Mouse (Mus musculus) kidney, postnatal 10 days (tissue): ENCODE data around the gene D330045A20Rik.
"Not testable (repeated sequence)": the region's sequence is repeated elsewhere in the genome, so short reads cannot be mapped to it uniquely, and the experiment has no call there.

Experiments used
- DNase-seq: peaks from one replicate; pipeline ENCODE4 v3.0.0; 2021; ENCODE audit warnings: mixed read lengths

D330045A20Rik gene

DNA sequence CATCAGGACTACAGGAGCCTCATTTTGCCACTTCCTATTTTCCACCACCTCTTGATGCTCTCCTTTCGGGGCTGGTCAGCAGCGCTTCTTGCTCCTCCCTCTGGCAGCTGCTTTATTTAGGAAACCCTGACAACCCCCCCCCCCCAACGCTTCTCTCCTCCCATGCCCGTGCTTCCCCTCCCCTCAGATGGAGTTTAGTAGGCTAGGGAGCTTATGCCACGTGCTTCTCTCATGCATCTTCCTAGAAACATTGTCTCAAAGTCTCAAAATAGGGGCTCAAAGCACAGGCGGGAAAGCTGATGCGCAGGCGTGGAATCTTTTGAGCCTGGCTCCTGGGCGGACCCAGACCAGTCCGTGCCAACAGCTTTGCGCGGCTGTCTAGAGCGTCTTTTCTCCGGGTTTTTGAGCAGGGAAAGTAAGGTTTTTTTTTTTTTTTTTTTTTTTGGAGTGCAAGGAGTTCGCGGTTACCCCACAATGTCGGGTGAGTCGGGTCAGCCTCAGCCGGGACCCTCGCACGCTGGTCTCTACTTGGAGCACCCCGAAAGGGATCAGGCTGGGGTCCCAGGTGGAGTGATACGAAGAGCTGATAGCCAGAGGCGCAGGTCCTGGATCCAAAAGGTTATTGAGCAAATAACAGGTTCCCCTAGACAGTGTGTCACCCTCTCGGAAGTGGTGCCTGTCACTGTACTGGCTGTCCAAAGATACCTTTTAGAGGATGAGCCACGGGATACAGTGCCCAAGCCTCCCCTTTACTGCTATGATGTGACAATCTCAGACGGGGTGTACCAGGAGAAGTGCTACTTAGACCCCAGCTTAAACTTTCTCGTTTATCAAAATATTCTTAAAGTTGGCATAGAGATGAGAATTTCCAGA is at the start of gene D330045A20Rik:
D330045A20Rik (plus strand) TSS at position 346 of the 873 bp plus-strand sequence.
- DNase-seq, result peak; percentile 30

DNA sequence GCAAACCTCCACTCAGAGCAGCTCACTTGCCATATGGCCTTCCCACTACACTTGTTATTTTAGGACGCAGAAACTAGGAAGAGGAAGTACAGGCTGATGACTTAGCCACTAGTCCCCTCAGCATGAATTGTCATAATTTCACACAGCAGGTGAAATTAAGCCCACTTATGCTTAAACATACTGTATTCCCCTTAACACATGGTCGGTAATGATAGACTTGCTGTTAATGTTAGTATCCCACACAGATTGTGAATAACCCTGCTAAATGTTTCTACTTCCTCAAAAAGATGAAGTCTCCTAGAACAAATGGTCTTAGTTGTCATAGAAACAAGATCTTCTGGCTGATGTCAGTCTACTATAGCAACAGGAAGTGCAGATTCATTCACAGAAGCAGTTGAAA is 47.6 kb upstream of the D330045A20Rik start:
- DNase-seq, result no peak

DNA sequence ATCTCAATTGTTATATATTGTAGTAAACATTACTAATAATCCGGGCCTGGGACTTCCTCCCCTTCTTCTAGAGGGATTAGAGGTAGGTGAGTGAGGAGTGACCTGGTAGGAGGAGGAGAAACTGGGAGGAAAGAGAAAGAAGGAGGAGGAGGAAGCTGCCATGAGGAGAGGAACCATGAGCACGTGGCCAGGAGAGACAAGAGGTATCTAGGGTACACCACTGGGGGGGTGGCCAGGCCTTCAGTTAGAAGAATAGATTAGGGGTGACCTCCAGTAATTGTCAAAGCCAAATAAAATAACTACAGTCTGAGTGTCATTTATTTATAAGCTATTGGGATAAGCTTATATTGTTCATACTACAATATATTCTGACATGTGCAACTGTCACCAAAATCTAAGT is 45.0 kb upstream of the D330045A20Rik start:
- DNase-seq, result no peak

DNA sequence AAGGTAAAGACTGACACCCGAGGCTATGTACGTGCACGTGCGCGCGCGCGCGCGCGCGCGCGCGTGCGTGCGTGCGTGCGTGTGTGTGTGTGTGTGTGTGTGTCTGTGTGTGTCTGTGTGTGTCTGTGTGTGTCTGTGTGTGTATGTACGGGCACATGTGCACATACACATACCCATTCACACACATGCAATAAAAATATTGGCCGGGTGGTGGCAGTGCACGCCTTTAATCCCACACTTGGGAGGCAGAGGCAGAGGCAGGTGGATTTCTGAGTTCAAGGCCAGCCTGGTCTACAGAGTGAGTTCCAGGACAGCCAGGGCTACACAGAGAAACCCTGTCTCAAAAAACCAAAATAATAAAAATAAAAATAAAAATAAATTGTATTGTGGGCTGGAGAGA is 39.1 kb upstream of the D330045A20Rik start:
- not testable (repeated sequence) for DNase-seq

DNA sequence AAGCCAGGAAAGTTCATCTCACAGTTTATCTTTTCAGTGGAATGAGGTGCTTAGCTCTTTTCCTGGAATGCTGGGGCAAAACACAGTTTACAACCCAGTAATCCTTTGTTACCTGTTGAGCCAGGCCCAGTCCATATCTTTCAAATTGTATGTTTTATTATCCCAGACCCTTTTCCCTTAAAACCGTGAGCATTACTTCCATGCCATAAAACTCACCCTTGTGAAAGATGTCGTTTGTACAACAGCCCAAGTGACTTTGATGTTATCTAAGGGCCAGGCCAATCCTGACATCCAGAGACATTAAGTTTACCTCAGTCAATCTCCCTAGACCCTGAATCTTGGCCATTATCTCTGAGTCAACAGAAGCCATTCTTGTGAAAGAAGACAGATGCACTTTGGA is 23.4 kb upstream of the D330045A20Rik start:
- DNase-seq, result no peak

DNA sequence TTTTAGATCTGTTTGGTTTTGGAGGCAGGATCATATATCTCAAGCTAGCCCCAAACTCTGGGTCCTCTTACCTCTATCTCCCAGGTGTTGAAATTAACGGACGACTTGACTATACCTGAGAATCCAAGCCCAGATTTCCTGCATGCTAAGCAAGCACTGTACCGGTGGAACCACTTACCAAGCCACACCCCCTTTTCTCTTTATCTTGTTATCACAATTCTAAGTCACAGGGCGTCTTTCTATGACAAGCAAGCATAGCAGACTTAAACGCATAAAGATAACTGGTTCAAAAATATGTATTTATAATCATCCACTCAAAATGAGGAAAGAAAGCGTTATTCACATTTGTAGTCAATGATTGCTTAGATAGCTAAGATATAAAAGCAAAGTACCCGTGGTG is 1.9 kb downstream of the D330045A20Rik start:
- DNase-seq, result no peak

DNA sequence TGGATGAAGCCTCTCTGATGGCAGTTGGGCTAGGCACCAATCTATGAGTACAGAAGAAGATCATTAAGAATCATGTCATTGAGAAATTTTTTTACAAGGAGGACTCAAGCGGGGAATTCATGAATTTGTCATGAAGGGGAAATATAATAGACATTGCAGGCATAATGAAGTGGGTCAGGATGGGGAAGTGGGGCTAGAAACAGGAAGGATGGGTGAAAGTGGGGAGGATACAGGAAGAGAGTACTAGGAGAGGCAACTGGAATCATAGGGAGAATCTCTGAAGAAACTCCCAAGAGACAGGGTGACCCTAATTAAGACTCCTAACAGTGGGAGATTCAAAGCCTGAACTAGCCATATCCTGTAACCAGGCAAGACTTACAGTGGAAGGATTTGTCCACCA is 4.8 kb downstream of the D330045A20Rik start:
- no peak for DNase-seq

DNA sequence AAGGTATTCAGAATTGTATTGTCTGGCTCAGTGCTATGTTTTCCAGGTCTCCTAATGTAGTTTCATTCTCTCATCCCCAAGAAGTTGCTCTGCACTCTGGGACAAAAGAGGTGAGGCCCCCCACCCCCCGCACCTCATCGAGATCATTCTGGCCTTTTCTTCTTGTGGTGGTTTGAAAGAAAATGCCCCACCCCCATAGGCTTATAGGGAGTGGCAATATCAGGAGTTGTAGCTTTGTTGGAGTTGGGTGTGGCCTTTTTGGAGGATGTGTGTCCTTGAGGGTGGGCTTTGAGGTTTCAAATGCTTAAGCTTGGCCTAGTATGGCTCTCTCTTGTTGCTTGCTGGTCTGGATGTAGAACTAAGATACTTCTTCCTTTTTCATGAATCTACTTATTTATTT is 36.0 kb downstream of the D330045A20Rik start:
- DNase-seq, result no peak

DNA sequence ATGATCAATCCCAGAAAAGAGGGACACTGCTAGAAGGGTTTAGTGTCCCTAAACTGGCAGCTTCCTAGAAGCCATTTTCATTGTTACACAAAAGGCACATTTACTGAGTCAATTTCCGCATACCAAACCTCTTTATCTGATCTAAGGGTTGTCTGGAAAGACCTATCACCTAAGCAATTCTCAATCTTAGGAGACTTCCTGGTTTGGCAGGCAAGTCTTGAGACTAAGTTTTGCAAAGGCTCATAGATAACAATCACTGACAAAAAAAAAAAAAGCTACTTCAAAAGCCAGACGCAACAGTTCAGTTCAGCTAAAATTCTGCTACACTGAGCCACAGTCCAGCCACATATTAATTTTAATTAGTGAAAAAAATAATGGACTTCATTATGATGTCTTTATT is 39.1 kb downstream of the D330045A20Rik start:
- DNase-seq, result no peak

DNA sequence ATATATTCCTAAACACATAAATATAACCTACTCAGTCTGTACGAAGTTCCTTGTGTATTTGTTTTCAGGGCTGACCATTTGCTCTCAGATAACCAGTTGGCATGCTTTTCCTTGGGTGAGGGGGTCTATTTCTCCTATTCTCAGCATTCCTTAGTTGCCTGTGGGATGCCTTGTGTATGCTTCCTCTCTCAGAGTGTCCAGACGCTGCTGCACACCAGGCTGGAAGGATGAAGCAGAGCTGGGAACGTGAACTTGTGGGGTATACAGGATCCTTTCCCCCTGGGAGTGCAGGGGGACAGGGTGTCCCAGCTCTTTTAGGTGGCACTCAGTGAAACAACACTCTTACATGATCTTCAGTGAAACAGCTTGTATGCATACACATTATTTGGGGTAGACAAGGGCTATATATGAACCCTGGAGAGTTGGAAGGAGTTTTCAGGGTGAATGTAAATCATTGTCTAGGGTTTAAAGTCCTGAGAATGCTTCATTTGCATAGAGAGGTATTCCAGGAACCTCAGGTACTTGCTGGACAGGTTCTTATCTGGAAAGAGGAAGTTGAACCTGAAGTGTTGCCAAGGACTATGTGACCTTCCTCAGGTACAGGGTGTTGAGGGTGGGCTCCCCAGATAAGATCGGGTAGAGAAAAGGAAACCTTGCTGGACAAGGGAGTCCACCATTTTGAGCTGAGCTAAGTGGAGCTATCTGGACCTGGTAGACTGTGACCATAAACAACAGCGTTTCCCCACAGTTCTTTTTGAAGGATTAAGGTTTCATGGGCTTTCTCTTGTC is 44.3 kb downstream of the D330045A20Rik start:
- peak; percentile 6 for DNase-seq

DNA sequence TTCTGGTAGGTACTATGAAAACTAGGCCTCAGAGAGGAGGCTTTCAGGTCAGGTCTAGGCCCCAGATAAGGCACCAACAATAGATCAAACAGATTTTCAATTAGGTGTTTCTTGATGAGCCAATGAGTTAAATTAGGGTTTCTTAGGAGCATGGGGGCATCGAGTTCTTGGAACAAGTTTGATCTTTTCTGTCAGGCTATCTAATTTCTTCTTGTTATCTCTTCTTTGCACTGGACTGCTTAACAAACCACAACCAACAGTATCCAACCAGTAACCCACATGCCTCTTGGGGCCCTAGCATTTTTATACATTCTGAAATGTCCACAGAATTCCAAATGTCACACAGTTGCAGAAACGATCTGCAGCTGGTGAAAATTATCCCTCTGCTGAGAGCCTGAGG is 45.6 kb downstream of the D330045A20Rik start:
- no peak for DNase-seq

DNA sequence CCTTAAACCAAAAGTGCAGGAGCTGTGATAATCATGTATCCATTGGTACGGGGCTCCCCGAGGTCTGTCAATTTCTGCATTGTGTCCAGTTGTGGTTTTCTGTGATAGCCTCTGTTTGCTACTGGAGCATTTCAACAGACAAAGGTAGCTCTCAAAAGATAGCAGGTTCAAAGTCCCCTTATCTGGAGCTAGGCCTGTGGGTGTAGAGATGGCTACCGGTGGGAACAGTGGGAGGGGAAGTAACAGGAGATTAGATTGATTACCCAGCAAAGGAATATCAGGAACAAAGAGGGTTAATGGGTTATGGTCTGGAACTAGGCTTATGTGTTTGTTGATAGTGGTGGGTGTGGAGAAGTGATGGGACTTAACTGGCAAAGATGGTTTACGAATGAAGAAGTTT is 46.8 kb downstream of the D330045A20Rik start:
- DNase-seq, result no peak

DNA sequence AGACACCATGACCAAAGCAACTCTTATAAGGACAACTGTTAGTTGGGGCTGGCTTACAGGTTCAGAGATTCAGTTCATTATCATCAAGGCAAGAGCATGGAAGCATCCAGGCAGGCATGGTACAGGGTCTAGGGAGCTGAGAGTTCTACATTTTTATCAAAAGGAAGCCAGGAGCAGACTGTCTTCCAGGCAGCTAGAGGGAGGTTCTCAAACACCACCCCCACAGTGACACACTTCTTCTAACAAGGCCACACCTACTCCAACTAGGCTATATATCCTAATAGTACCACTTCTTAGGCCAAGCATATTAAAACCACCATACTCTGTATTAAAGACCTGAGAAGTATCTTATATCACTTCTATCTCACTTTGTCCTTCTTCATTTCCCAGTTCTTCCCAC is 49.5 kb downstream of the D330045A20Rik start:
- DNase-seq, result no peak

DNA sequence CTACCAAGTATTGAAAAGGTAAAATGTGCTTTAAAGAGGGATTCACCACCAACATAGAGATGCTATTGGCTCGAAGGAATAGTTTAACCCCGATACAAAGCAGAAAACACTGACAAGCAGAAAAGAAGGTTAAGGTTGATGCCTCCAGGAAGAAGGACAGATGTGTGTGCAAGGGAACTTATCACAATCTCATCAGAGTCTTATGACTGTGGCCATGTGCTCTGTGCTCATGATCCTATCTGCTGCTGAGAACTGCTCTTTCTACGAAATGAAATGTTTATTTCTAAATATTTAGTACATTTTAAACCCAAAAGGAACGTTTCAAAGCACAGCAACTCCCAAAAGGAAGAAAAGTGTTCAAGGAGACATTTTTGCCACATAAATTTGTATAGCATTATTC is 52.1 kb downstream of the D330045A20Rik start:
- DNase-seq, result no peak

DNA sequence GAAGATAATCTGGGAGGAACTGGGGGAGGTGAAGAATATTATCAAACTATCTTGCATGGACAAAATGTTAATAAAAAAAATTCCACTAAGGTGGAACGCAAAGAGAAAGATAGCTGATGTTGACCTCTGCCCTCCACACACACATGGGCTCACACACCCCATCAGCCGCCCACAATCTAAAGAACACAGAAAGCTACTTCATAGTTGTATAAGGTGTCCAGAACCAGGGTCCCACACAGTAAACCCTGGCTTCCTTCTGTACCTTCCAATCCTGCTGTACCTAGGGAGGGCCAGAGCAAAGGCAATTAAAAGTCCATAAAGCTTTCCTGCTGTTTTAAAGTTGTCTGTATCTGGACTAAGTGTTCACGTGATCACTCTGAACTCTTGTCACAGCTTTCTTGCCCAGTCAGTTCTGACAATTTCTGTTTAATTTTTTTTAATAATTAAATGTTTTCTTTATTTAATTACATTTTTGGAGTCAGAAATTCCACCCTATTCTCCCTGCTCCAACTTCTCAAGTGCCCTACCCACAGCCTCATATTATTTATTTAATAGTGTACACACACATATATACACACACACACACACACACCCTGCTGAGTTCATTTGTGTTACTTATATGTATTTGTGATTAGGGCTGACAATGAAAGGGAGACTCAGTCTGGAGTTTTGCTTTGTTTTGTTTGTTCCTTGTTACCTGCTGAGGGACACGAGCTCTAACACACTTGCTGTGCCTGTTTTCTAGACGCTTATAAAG is 57.7 kb downstream of the D330045A20Rik start:
- no peak for DNase-seq

DNA sequence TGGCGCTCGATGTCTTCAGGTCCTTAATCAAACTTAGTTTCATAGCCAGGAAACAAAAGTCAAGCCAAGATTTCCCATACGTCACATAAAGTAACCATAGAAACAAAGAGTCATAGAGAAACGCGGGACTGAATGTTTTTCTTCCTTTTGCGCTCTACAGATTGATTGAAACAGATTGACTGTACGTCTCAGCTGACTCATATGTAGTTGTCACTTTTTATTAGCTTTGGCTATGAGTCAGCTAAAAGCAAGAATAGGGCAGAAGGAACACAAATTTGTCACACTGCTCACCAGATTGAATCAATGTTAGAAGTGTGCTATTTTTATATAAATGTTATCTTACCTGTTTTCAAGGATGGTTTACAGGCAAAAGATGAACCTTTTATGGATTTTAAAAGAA is 63.6 kb downstream of the D330045A20Rik start:
- no peak for DNase-seq

DNA sequence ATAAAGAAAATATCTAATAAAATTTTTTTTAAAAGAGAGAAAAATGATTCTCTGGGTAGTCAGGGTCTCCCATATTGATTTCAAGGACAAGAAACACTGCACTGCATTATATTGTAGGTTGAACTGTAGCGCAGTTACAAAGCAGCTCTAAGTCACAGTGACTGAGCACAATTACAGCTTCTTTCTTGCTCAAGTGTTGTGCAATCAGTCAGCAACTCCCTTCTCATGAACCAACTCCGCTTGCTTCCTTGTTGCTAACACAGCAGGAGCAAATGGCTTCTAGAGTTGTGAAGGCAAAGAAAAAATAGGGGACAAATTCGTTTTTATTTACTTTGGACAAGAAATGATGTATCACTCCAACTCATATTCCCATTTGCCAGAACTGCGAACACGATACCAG is 70.3 kb downstream of the D330045A20Rik start:
- no peak for DNase-seq

DNA sequence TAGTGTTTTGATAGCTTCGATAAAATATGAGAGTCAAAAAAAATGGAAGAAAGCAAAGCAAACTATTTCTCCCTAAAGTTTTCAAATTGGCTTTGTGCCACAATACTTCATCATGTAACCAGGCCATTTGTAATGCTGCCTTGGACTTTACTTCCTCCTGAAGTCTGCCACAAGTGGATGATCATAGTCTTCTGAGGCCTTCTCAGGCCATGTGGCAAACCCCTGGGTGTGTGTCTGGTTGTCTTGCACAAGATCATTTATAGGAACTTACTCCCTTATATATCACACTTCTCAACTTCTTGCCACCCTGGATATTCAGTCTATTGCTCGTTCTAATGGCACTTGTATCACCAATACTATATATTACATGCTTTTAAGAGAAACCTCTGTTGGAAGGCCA is 71.9 kb downstream of the D330045A20Rik start:
- DNase-seq, result no peak

DNA sequence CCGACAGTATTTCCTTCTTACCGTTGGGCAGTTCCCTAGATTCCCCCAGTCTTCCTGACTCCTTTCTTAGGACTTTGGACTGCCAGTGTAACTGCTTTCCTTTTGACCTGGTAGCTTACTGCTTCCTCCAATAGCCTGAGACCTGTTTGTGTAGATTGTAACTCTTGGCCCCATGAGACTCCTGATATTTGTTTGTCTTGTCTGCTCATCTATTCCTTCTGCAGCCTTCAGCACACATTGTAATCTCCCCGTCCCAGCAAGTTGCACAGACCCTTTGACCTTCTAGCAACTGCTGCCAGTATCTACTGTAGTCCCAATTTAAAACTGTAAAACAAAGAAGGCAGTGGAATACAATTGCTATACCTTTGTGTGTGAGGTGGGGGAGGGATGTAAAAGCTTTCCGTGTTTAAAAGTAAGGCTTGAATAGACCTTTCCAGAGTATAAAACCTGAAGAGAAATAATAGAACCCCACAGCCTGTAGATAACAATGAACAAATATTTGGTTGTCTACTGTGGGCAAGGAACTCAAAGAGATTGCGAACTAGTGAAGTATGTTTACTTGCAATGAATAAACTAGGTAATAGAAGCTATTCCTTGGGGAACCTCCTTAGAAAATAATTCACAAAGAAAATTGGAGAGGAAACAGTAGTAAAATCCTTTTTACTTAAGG is 82.2 kb downstream of the D330045A20Rik start:
- peak; percentile 5 for DNase-seq

DNA sequence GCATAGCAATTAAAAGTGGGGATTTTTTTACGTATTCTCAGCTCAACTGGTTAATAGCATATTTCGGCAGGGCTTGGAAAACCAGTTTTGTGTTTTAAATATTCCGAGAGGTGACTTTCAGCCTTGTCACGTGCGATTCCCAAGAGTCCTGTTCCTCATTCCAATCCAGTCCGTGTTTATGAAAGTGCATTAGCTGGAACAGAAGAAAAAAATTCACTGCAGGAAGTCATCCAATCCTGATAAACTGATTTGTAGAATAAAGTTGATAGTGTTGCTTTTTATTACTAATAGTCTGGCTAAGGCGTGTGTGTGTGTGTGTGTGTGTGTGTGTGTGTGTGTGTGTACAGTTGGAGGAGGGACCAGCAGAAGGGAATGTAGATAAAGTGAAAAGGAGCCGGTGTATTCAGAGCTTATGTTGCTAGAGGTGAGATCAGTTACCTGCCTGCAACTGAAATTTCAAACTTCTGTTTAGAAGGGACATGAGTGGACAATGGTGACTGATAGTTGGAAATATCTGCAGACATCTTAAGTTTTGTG is 82.8 kb downstream of the D330045A20Rik start, which contains the start of gene Rnf128:
Rnf128 (plus strand) TSS at position 392 of the 537 bp plus-strand sequence.
- DNase-seq, result peak; percentile 14

DNA sequence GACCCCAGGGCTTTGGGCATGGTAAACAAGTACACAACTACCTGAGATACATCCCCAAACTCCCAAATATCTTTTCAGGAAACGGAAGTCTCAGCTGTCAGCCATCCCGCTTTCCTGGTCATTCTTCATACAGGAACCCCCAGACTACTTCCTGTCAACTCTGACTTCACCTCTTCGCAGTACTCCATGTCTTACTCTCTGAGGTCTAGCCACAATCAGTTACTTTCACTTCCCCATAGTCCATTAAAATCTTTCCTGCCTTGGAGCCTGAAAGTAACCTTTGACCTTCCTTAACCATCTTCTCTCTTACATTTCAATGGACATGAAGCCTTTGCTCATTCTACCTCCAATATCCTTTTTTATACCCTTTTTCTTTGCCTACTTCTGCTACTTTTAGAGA is 89.9 kb downstream of the D330045A20Rik start:
- no peak for DNase-seq

DNA sequence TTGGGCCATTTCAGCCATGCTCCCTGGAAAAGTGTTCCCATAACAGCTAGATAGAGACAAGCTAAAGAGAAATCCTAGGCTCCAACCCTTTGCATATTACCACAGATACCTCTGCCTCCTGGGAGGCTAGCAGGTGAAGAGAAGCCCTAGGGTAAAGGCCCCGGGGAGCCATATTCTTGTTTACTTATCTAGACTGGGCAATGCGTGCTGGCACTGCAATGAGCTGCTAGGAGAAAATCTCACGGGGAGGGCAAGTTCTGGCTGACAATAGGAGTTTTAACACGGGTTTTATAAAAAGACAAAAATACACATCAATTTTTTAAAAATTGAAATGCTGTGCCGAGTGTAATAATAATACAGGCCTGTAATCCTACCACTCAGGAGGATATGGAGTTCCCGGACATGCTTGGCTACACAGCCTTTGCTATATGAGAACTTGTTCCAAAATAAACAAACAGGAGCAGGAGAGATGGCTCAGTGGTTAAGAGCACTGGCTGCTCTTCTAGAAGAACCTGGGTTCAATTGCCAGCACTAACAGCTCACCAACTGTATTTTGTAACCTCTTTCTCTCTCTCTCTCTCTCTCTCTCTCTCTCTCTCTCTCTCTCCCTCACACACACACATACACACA is 98.6 kb downstream of the D330045A20Rik start:
- no peak for DNase-seq
